Mouse (Mus musculus) liver, embryonic 11.5 days (tissue): ENCODE measurements at regions not wholly inside any gene's neighbourhood (a gene's known extent, or its start where the extent isn't known, plus 50 kb on each side); places are given as distances from the start of the nearest gene placed in this dataset.

Source experiments
- ATAC-seq: fragments of 200-750 bp; cut with Nextera tagmentation; replicated peaks from 2 replicates; pipeline ENCODE4 v1.8.0; 2017; ENCODE audit warnings: moderate number of reproducible peaks, mild to moderate bottlenecking, moderate TSS enrichment, moderate library complexity; ENCODE audit not compliant: low FRiP score
- DNase-seq: peaks from one replicate; pipeline ENCODE4 v3.0.0-alpha.2; 2017; ENCODE audit warnings: low spot score
- H3K27ac ChIP-seq: fragments of 300-500 bp; sonication (generic); 2 replicates; pipeline ENCODE4 v1.5.1; 2014; ENCODE audit warnings: mild to moderate bottlenecking, low read depth, low read length, control low read depth
- H3K27me3 ChIP-seq: fragments of 300-500 bp; sonication (generic); replicated peaks from 2 replicates; pipeline ENCODE4 v1.6.1; 2014; ENCODE audit warnings: low read length, mixed read lengths; ENCODE audit not compliant: control insufficient read depth, insufficient read depth
- H3K36me3 ChIP-seq: fragments of 300-500 bp; sonication (generic); 2 replicates; pipeline ENCODE4 v1.6.1; 2014; ENCODE audit warnings: mild to moderate bottlenecking, low read length, moderate library complexity, mixed read lengths; ENCODE audit not compliant: control insufficient read depth, insufficient read depth
- H3K4me1 ChIP-seq: fragments of 300-500 bp; sonication (generic); replicated peaks from 2 replicates; pipeline ENCODE4 v1.6.1; 2014; ENCODE audit warnings: low read length, mixed read lengths; ENCODE audit not compliant: control insufficient read depth, insufficient read depth
- H3K4me2 ChIP-seq: fragments of 300-500 bp; sonication (generic); 2 replicates; pipeline ENCODE4 v1.6.1; 2014; ENCODE audit warnings: mild to moderate bottlenecking, control low read depth, moderate library complexity
- H3K4me3 ChIP-seq: fragments of 300-500 bp; sonication (generic); 2 replicates; pipeline ENCODE4 v1.5.1; 2014; ENCODE audit warnings: low read depth, low read length, control low read depth
- H3K9ac ChIP-seq: fragments of 300-500 bp; sonication (generic); 2 replicates; pipeline ENCODE4 v1.6.1; 2014; ENCODE audit warnings: low read depth, low read length, control low read depth
- H3K9me3 ChIP-seq: fragments of 300-500 bp; sonication (generic); 2 replicates; pipeline ENCODE4 v1.6.1; 2016; ENCODE audit warnings: low read length, inconsistent platforms, mixed read lengths; ENCODE audit not compliant: control insufficient read depth
- WGBS: fragments of 180-500 bp; shearing (Covaris S2); extraction: QIAGEN DNeasy Blood & Tissue Kit; methylation state at CpG from one replicate; pipeline ENCODE4 v1.1.7; 2014; 5-methylcytosine and 5-hydroxymethylcytosine counted together

- ATAC-seq, result no peak
- no peak overlapping the region for H3K27ac ChIP-seq
- H3K9ac ChIP-seq, result no peak overlapping the region
- H3K27me3 ChIP-seq, result no peaks in the 10 kb centered on the region; the same call in 1 of the 2 replicates
- DNase-seq, result no peak
- H3K4me3 ChIP-seq, result no peak overlapping the region
- H3K4me2 ChIP-seq, result no peak overlapping the region
- 70% methylated on average over 4 of the region's 4 CpGs for WGBS
- no peaks in the 10 kb centered on the region for H3K9me3 ChIP-seq
- no peaks in the 10 kb centered on the region for H3K36me3 ChIP-seq
- H3K4me1 ChIP-seq, result no peaks in the 10 kb centered on the region; the same call in 1 of the 2 replicates
Observed at GRCm38 (mm10) chr9:47405547-47405946, 124.4 kb upstream of the Cadm1 start.

GRCm38 (mm10) chr9:47407007-47407670 lies 122.8 kb upstream of the Cadm1 start:
- no peak overlapping the region for H3K9ac ChIP-seq
- no peaks in the 10 kb centered on the region; the same call in 1 of the 2 replicates for H3K4me1 ChIP-seq
- no peak overlapping the region for H3K27ac ChIP-seq
- H3K36me3 ChIP-seq, result no peaks in the 10 kb centered on the region
- ATAC-seq, result no peak
- no peaks in the 10 kb centered on the region for H3K9me3 ChIP-seq
- H3K4me2 ChIP-seq, result no peak overlapping the region
- WGBS, result 52% methylated on average over 7 of the region's 7 CpGs
- H3K27me3 ChIP-seq, result peaks cover 5% of the 10 kb centered on the region; the same call in 1 of the 2 replicates
- no peak overlapping the region for H3K4me3 ChIP-seq
- DNase-seq, result no peak

- ATAC-seq (no peak), DNase-seq (no peak)
- no peaks in the 10 kb centered on the region for H3K36me3 ChIP-seq
- no peak overlapping the region for H3K27ac ChIP-seq
- no peak overlapping the region for H3K4me3 ChIP-seq
- H3K4me2 ChIP-seq, result no peak overlapping the region
- no peak overlapping the region for H3K9ac ChIP-seq
- no peaks in the 10 kb centered on the region; the same call in 1 of the 2 replicates for H3K4me1 ChIP-seq
- H3K9me3 ChIP-seq, result no peaks in the 10 kb centered on the region
- WGBS, result 36% methylated on average over 4 of the region's 4 CpGs
- peaks cover 5% of the 10 kb centered on the region; the same call in 1 of the 2 replicates for H3K27me3 ChIP-seq
Observed at GRCm38 (mm10) chr9:47408061-47408460, 121.9 kb upstream of the Cadm1 start.

GRCm38 (mm10) chr9:47409579-47409978 lies 120.4 kb upstream of the Cadm1 start:
- no peaks in the 10 kb centered on the region for H3K9me3 ChIP-seq
- ATAC-seq, result no peak
- no peaks in the 10 kb centered on the region; the same call in 1 of the 2 replicates for H3K4me1 ChIP-seq
- no peak overlapping the region for H3K9ac ChIP-seq
- no peak overlapping the region for H3K27ac ChIP-seq
- H3K4me2 ChIP-seq, result no peak overlapping the region
- H3K4me3 ChIP-seq, result no peak overlapping the region
- H3K36me3 ChIP-seq, result no peaks in the 10 kb centered on the region
- H3K27me3 ChIP-seq, result peaks cover 5% of the 10 kb centered on the region; the same call in 1 of the 2 replicates
- no peak for DNase-seq
- WGBS, result 83% methylated on average over 6 of the region's 6 CpGs

- DNase-seq, result no peak
- Histone ChIP-seq H3K27me3 (peaks cover 5% of the 10 kb centered on the region; the same call in 1 of the 2 replicates), H3K4me3 (no peak overlapping the region), H3K4me1 (no peaks in the 10 kb centered on the region), H3K27ac (no peak overlapping the region), H3K9me3 (no peaks in the 10 kb centered on the region), H3K36me3 (no peaks in the 10 kb centered on the region), H3K4me2 (no peak overlapping the region), H3K9ac (no peak overlapping the region)
- WGBS, result 45% methylated on average over 2 of the region's 2 CpGs
- no peak for ATAC-seq
Observed at GRCm38 (mm10) chr9:47412786-47413185, 117.2 kb upstream of the Cadm1 start.

- H3K4me3 ChIP-seq, result no peak overlapping the region
- H3K9ac ChIP-seq, result no peak overlapping the region
- H3K36me3 ChIP-seq, result no peaks in the 10 kb centered on the region
- no peak for ATAC-seq
- WGBS, result 75% methylated on average over 8 of the region's 8 CpGs
- H3K4me2 ChIP-seq, result no peak overlapping the region
- H3K4me1 ChIP-seq, result no peaks in the 10 kb centered on the region
- no peak overlapping the region for H3K27ac ChIP-seq
- DNase-seq, result no peak
- H3K27me3 ChIP-seq, result peaks cover 5% of the 10 kb centered on the region; the same call in 1 of the 2 replicates
- no peaks in the 10 kb centered on the region for H3K9me3 ChIP-seq
Observed at GRCm38 (mm10) chr9:47414350-47414988, 115.5 kb upstream of the Cadm1 start.

GRCm38 (mm10) chr9:47422151-47422599 lies 107.8 kb upstream of the Cadm1 start:
- no peak overlapping the region for H3K27ac ChIP-seq
- H3K9me3 ChIP-seq, result no peaks in the 10 kb centered on the region
- ATAC-seq, result no peak
- no peak overlapping the region for H3K4me2 ChIP-seq
- H3K27me3 ChIP-seq, result no peaks in the 10 kb centered on the region
- H3K4me3 ChIP-seq, result no peak overlapping the region
- H3K36me3 ChIP-seq, result no peaks in the 10 kb centered on the region
- H3K9ac ChIP-seq, result no peak overlapping the region
- no peak for DNase-seq
- WGBS, result 18% methylated on average over 9 of the region's 9 CpGs
- peaks cover 8% of the 10 kb centered on the region; the same call in 1 of the 2 replicates for H3K4me1 ChIP-seq

GRCm38 (mm10) chr9:47422741-47423461 lies 107.1 kb upstream of the Cadm1 start:
- Histone ChIP-seq H3K27me3 (no peaks in the 10 kb centered on the region), H3K9me3 (no peaks in the 10 kb centered on the region), H3K9ac (no peak overlapping the region), H3K4me2 (no peak overlapping the region), H3K27ac (no peak overlapping the region), H3K4me1 (peaks cover 8% of the 10 kb centered on the region; the same call in 1 of the 2 replicates), H3K4me3 (no peak overlapping the region), H3K36me3 (no peaks in the 10 kb centered on the region)
- 61% methylated on average over 8 of the region's 8 CpGs for WGBS
- no peak for ATAC-seq
- no peak for DNase-seq
